ENCODE assay signal across 32 mouse cellular contexts in genomic region chr13:29670626-29671025, GRCm38 (mm10).
DNase-seq lines count a peak whose midpoint lies in the region; ATAC-seq lines count a peak whose summit lies in the region.
"Had no signal": no experiment of that assay in that cellular context is flagged by ENCODE, and none has a peak within 500 bp of the region (broad histone marks: within the 10 kb centered on the region; RNA-seq: fewer than 3 reads in every experiment).

No protein-coding gene starts in this region.

- H3K4me1 ChIP-seq in embryonic facial prominence, embryonic 14.5 days (ENCODE audit: control insufficient read depth, insufficient read depth, low read length) = peaks cover 5% of the 10 kb centered on the region
- H3K4me1 ChIP-seq in forebrain, embryonic 14.5 days (ENCODE audit: control insufficient read depth, insufficient read depth, low read length) = no peaks in the 10 kb centered on the region
- H3K4me1 ChIP-seq in intestine, embryonic 15.5 days (replicated peaks) = no peaks in the 10 kb centered on the region
- H3K4me1 ChIP-seq: forebrain, embryonic 10.5 days; forebrain, embryonic 13.5 days; heart, embryonic 10.5 days; heart, embryonic 13.5 days had no signal

- H3K9me3 ChIP-seq in embryonic facial prominence, embryonic 14.5 days (ENCODE audit: control insufficient read depth, low read length) = no peaks in the 10 kb centered on the region
- H3K9me3 ChIP-seq in forebrain, embryonic 14.5 days (replicated peaks; ENCODE audit: control insufficient read depth, low read length) = no peaks in the 10 kb centered on the region
- no peaks in the 10 kb centered on the region for H3K9me3 ChIP-seq in intestine, embryonic 15.5 days
- H3K9me3 ChIP-seq: embryonic facial prominence, embryonic 13.5 days; forebrain, embryonic 10.5 days; forebrain, embryonic 13.5 days; heart, embryonic 10.5 days; heart, embryonic 13.5 days had no signal

- no peak overlapping the region for H3K4me2 ChIP-seq in embryonic facial prominence, embryonic 14.5 days (ENCODE audit: low read depth, low read length)
- H3K4me2 ChIP-seq in forebrain, embryonic 14.5 days (ENCODE audit: low read length) = no peak overlapping the region
- no peak overlapping the region for H3K4me2 ChIP-seq in intestine, embryonic 15.5 days (replicated peaks)
- H3K4me2 ChIP-seq: embryonic facial prominence, embryonic 13.5 days; forebrain, embryonic 13.5 days; heart, embryonic 13.5 days; hindbrain, embryonic 14.5 days had no signal

- ATAC-seq in embryonic facial prominence, embryonic 14.5 days (ENCODE audit: low read depth) = peak; percentile 55; the same call in 1 of the 2 replicates
- no peak for ATAC-seq in forebrain, embryonic 14.5 days
- no peak for ATAC-seq in intestine, embryonic 15.5 days
- ATAC-seq: forebrain, embryonic 13.5 days; forebrain, postnatal 0 days; hindbrain, postnatal 0 days; inflammation-experienced regulatory T-cells, adult 6 months; Patski had no signal

- no peaks in the 10 kb centered on the region for H3K36me3 ChIP-seq in embryonic facial prominence, embryonic 14.5 days (ENCODE audit: control insufficient read depth, insufficient read depth, low read length)
- H3K36me3 ChIP-seq in forebrain, embryonic 14.5 days (ENCODE audit: control insufficient read depth, insufficient read depth, low read length) = no peaks in the 10 kb centered on the region
- no peaks in the 10 kb centered on the region for H3K36me3 ChIP-seq in intestine, embryonic 15.5 days
- H3K36me3 ChIP-seq: embryonic facial prominence, embryonic 13.5 days; forebrain, embryonic 10.5 days; heart, embryonic 10.5 days; heart, embryonic 13.5 days had no signal

- no peak overlapping the region for H3K9ac ChIP-seq in embryonic facial prominence, embryonic 14.5 days (ENCODE audit: low read depth, low read length)
- H3K9ac ChIP-seq in forebrain, embryonic 14.5 days (ENCODE audit: low read length) = no peak overlapping the region
- no peak overlapping the region for H3K9ac ChIP-seq in intestine, embryonic 15.5 days
- H3K9ac ChIP-seq: embryonic facial prominence, embryonic 13.5 days; forebrain, embryonic 13.5 days; forebrain, postnatal 0 days; heart, embryonic 13.5 days; hindbrain, embryonic 14.5 days had no signal

- DNase-seq in 3T3-L1 (ENCODE audit: low read depth, low spot score) (peak; percentile 79), NIH3T3 (ENCODE audit: low read depth) (peak; percentile 81)
- DNase-seq in embryonic facial prominence, embryonic 14.5 days (ENCODE audit: low spot score) = peak; percentile 82
- DNase-seq in fibroblast of lung, adult 2 months (ENCODE audit: low read depth) = peak; percentile 50
- no peak for DNase-seq in layer of hippocampus, adult 8-10 months (ENCODE audit: low spot score in 2 of 2)
- DNase-seq in forebrain, embryonic 14.5 days (ENCODE audit: low spot score) = no peak
- no peak for DNase-seq in thymus, postnatal 0 days (ENCODE audit: low spot score)
- DNase-seq: adrenal gland, adult 2 months; adrenal gland, postnatal 14 days; cerebellum, adult 11 months; cerebellum, adult 2 months; cerebellum, adult 9-11 months; cerebellum, postnatal 25 days; embryo, embryonic 11 days; forebrain, postnatal 0 days; gastrocnemius, adult 2 months; gastrocnemius, postnatal 14 days; heart, adult 2 months; heart, postnatal 14 days; heart, postnatal 4 days; kidney, adult 11 months had no signal

- WGBS in embryonic facial prominence, embryonic 14.5 days = 27% methylated on average over 3 of the region's 3 CpGs
- 87% methylated on average over 3 of the region's 3 CpGs for whole genome bisulfite sequencing in forebrain, embryonic 14.5 days
- 85% methylated on average over 3 of the region's 3 CpGs for WGBS in intestine, embryonic 15.5 days

- no peaks in the 10 kb centered on the region for H3K27me3 ChIP-seq in embryonic facial prominence, embryonic 14.5 days (replicated peaks; ENCODE audit: control insufficient read depth, insufficient read depth, low read length)
- no peaks in the 10 kb centered on the region for H3K27me3 ChIP-seq in forebrain, embryonic 14.5 days (replicated peaks; ENCODE audit: control insufficient read depth, insufficient read depth, low read length)
- H3K27me3 ChIP-seq in intestine, embryonic 15.5 days (replicated peaks) = no peaks in the 10 kb centered on the region
- H3K27me3 ChIP-seq: embryonic facial prominence, embryonic 13.5 days; forebrain, embryonic 13.5 days; heart, embryonic 13.5 days; Patski had no signal

- no peak overlapping the region for H3K27ac ChIP-seq in embryonic facial prominence, embryonic 14.5 days (replicated peaks; ENCODE audit: low read depth, low read length)
- H3K27ac ChIP-seq in forebrain, embryonic 14.5 days (ENCODE audit: low read depth, low read length) = no peak overlapping the region
- H3K27ac ChIP-seq in intestine, embryonic 15.5 days = no peak overlapping the region
- H3K27ac ChIP-seq: forebrain, embryonic 10.5 days; forebrain, embryonic 13.5 days; gastrocnemius, adult 2 months; heart, adult 2 months; heart, embryonic 10.5 days; heart, embryonic 13.5 days; hindbrain, embryonic 14.5 days; hindbrain, postnatal 0 days had no signal

- H3K4me3 ChIP-seq in embryonic facial prominence, embryonic 14.5 days (ENCODE audit: low read depth, low read length) = no peak overlapping the region
- H3K4me3 ChIP-seq in forebrain, embryonic 14.5 days (ENCODE audit: low read depth, low read length) = no peak overlapping the region
- H3K4me3 ChIP-seq in intestine, embryonic 15.5 days (replicated peaks) = no peak overlapping the region
- H3K4me3 ChIP-seq: embryonic facial prominence, embryonic 13.5 days; erythroblast, embryonic 14.5 days; forebrain, embryonic 10.5 days; forebrain, embryonic 13.5 days; gastrocnemius, adult 2 months; heart, adult 2 months; heart, embryonic 10.5 days; heart, embryonic 13.5 days had no signal

Comparison
In these comparisons a context has a peak if more than half of its experiments do, and no peak if none do; other contexts are left out.
1. DNase-seq: peak in 3T3-L1 (single experiment), NIH3T3 (single experiment), embryonic facial prominence, embryonic 14.5 days (single experiment) and fibroblast of lung, adult 2 months (single experiment); none in layer of hippocampus, adult 8-10 months (0 of 2), forebrain, embryonic 14.5 days (single experiment) and thymus, postnatal 0 days (single experiment).